Mouse (Mus musculus) testis, adult 10 weeks (tissue): ENCODE data around the gene Esp34. TPM values are rescaled to one million over a fixed set of nuclear protein-coding genes. Genes with fewer than 3 reads are reported as not detected.

Experiments used
- polyA plus RNA-seq: library from polyadenylated mRNA; stranded (reverse); fragments of 350-450 nt; fragmentation: Illumina TruSeq; extraction: RNeasy Lipid Tissue Mini Kit (QIAGEN cat#74804); gene quantifications from one replicate; pipeline ENCODE4 v1.2.3, GENCODE M21; 2014; ENCODE audit warnings: low read depth, low replicate concordance

The Esp34 gene
- polyA plus RNA-seq: not detected

DNA sequence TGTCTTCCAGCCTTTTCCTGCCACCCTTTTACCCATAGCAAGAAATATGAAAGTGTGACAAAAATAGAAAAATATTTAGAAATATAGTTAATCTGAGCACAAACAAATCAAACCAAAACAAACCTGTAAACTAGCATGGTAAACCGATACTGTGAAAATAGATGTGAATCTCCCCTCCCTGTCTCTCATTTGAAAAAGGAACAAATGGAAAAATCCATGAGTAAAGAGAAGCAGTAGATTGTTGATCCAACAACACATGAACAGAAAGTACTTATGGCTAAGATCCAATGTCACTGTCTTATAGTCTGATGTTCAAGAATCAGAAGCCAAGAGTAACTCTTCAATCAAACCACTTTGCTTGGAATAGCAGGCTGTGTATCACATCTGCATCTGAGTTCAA lies at the start of gene Esp34:
Gene Esp34 (plus strand): TSS at position 301 of the 400 bp plus-strand sequence.

Other genes with a start within 250 kb of the Esp34 start
- not detected for gene Olfr137, start 246.6 kb upstream of the Esp34 start, polyA plus RNA-seq
- not detected for gene Olfr136, start 224.4 kb upstream of the Esp34 start, polyA plus RNA-seq
- not detected for gene Esp36, start 134.0 kb upstream of the Esp34 start, polyA plus RNA-seq
- not detected for gene Esp31, start 85.3 kb downstream of the Esp34 start, polyA plus RNA-seq